Mouse (Mus musculus) thymus, adult 2 months (tissue): ENCODE data around the gene B4galnt2. TPM values are rescaled to one million over a fixed set of nuclear protein-coding genes. Genes with fewer than 3 reads are reported as not detected.
A peak's percentile ranks its signal among the peaks of the same experiment; 100 is the strongest.

ENCODE experiments used
- DNase-seq: peaks from one replicate; pipeline ENCODE4 v3.0.0; 2021
- H3K27ac ChIP-seq: fragments of 200-500 bp; 2 replicates; pipeline ENCODE4 v1.5.1; 2012; ENCODE audit warnings: low read length, control low read depth; ENCODE audit not compliant: control insufficient read depth, insufficient read depth
- H3K27me3 ChIP-seq: fragments of 200-500 bp; 2 replicates; pipeline ENCODE4 v1.6.1; 2012; ENCODE audit warnings: mild to moderate bottlenecking, low read length, moderate library complexity, mixed read lengths; ENCODE audit not compliant: control insufficient read depth, insufficient read depth
- H3K36me3 ChIP-seq: fragments of 200-500 bp; 2 replicates; pipeline ENCODE4 v1.6.1; 2012; ENCODE audit warnings: mild to moderate bottlenecking, low read length, moderate library complexity; ENCODE audit not compliant: control insufficient read depth, insufficient read depth
- H3K4me1 ChIP-seq: fragments of 200-500 bp; replicated peaks from 2 replicates; pipeline ENCODE4 v1.6.1; 2012; ENCODE audit warnings: low read length; ENCODE audit not compliant: control insufficient read depth, insufficient read depth
- H3K4me3 ChIP-seq: fragments of 200-500 bp; 2 replicates; pipeline ENCODE4 v1.5.1; 2012; ENCODE audit warnings: mild to moderate bottlenecking, low read length, control low read depth, moderate library complexity; ENCODE audit not compliant: control insufficient read depth, insufficient read depth
- CTCF ChIP-seq: fragments of 200-500 bp; IDR thresholded peaks from 2 replicates; pipeline ENCODE4 v1.5.1; 2012; ENCODE audit warnings: mild to moderate bottlenecking, control low read depth, low read length, moderate library complexity, borderline replicate concordance; ENCODE audit not compliant: control insufficient read depth, poor library complexity, insufficient read depth; ENCODE audit errors: extremely low read depth
- POLR2A ChIP-seq: fragments of 200-500 bp; IDR thresholded peaks from 2 replicates; pipeline ENCODE4 v1.6.1; 2012; ENCODE audit warnings: mild to moderate bottlenecking, low read length, control low read depth, moderate library complexity; ENCODE audit not compliant: control insufficient read depth, poor library complexity, insufficient read depth; ENCODE audit errors: extremely low read depth
- WGBS: fragments of 180-500 bp; shearing (Covaris S2); methylation state at CpG from one replicate; pipeline ENCODE4 v1.1.7; 2018; 5-methylcytosine and 5-hydroxymethylcytosine counted together
- polyA plus RNA-seq: library from polyadenylated mRNA; depleted of rRNA; stranded (reverse); fragments of >200 nt; gene quantifications from 2 replicates; pipeline ENCODE4 v1.2.3, GENCODE M21; 2012

Gene B4galnt2
- polyA plus RNA-seq, 1 experiment: not detected

DNA sequence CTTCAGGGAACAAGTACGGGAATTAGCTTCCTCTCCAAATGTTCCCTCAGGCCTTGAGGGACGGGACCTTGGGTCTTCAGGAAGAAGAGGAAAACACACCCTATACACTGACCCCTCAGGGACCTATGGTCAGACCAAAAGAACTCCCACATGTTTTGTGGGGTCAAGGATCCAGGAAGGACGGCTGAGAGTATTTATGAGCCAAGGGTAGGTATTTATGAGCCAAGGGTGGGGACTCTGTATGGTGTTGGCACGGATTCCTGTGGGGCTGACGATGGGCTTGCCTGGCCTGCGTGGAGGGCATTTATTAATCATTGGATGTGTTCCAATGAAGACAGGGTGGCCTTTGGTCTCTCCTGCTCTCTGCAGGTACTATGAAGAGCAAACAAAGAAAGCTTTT is 78.3 kb downstream of the B4galnt2 start:
- Histone ChIP-seq H3K27me3 (no peaks in the 10 kb centered on the region), H3K4me3 (no peak overlapping the region), H3K27ac (peak overlapping the region; percentile 97; the same call in 1 of the 2 replicates), H3K36me3 (peaks cover 37% of the 10 kb centered on the region), H3K4me1 (peaks cover 72% of the 10 kb centered on the region)
- no peak for TF ChIP-seq CTCF
- TF ChIP-seq POLR2A: no peak
- DNase-seq: no peak
- 90% methylated on average over 6 of the region's 6 CpGs for WGBS

DNA sequence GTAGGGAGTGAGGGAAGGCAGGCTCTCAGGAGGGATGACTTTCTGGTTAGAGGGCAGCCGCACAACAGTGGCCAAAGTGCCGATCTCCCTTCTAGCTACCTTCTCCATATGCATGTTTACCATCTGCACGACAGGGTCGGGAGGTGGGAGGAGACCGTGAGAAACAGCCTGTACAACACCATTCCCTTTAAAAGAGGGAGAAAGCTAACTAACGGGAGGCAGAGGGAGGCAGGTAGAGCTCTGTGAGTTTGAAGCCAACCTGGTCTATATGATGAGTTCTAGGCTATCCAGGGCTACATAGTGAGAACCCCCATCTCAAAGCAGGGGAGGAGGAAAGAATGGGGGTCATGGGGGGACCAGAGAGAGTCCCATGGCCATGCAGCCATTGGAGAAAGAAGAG is 78.9 kb downstream of the B4galnt2 start:
- DNase-seq: no peak
- peak overlapping the region; percentile 26 for H3K4me3 ChIP-seq
- peak overlapping the region; percentile 97 for H3K27ac ChIP-seq
- no peak for TF ChIP-seq CTCF
- no peak for TF ChIP-seq POLR2A
- peaks cover 78% of the 10 kb centered on the region for H3K4me1 ChIP-seq
- H3K36me3 ChIP-seq: peaks cover 37% of the 10 kb centered on the region
- WGBS: 22% methylated on average over 6 of the region's 6 CpGs
- no peaks in the 10 kb centered on the region for H3K27me3 ChIP-seq

GRCm38 (mm10) chr11:95834742-95835710 is 79.7 kb downstream of the B4galnt2 start:
- DNase-seq: peak; percentile 76
- TF ChIP-seq POLR2A (no peak), CTCF (no peak)
- peaks cover 37% of the 10 kb centered on the region for H3K36me3 ChIP-seq
- peak overlapping the region; percentile 26 for H3K4me3 ChIP-seq
- peak overlapping the region; percentile 97 for H3K27ac ChIP-seq
- H3K27me3 ChIP-seq: no peaks in the 10 kb centered on the region
- H3K4me1 ChIP-seq: peaks cover 84% of the 10 kb centered on the region
- 2% methylated on average over 15 of the region's 15 CpGs for WGBS

GRCm38 (mm10) chr11:95834143-95834667 is 80.5 kb downstream of the B4galnt2 start:
- no peaks in the 10 kb centered on the region for H3K27me3 ChIP-seq
- DNase-seq: peak; percentile 96
- peak overlapping the region; percentile 54 for H3K4me3 ChIP-seq
- H3K36me3 ChIP-seq: peaks cover 37% of the 10 kb centered on the region
- 3% methylated on average over 22 of the region's 22 CpGs for WGBS
- TF ChIP-seq CTCF: 0 out of 2 replicates have a peak, but pooled peaks have one; percentile 17
- TF ChIP-seq POLR2A: no peak; the same call in 1 of the 2 replicates
- H3K27ac ChIP-seq: peak overlapping the region; percentile 97
- peaks cover 89% of the 10 kb centered on the region for H3K4me1 ChIP-seq

DNA sequence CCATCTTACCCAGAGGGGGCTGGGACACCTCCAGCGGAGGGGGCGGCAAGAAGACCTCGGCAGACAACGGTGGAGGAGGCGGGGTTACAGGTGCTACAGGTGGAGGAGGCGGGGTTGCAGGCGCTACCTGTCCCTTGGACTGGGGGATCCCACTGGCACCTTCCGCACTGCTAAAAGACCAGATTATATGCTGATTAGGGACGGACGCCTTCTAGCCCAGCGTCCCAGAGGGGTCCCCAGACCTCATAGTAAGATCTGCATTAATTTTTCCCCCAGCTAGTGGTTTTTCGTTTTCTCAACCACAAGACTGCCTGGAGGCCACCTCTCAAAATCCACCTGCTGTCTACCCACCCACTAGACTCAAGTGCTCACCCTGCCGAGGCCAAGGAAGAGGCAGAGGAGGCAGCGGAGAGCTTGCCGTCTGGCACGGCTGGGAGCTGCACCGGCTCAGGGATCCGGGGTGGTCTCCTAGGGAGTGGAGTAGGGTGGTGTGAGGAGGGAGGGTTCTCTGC is 81.0 kb downstream of the B4galnt2 start:
- Histone ChIP-seq H3K36me3 (peaks cover 37% of the 10 kb centered on the region), H3K4me3 (peak overlapping the region; percentile 54), H3K4me1 (peaks cover 87% of the 10 kb centered on the region), H3K27me3 (no peaks in the 10 kb centered on the region), H3K27ac (peak overlapping the region; percentile 97)
- no peak for TF ChIP-seq CTCF
- TF ChIP-seq POLR2A: peak; percentile 73; the same call in 1 of the 2 replicates
- WGBS: 10% methylated on average over 18 of the region's 18 CpGs
- DNase-seq: peak; percentile 59

DNA sequence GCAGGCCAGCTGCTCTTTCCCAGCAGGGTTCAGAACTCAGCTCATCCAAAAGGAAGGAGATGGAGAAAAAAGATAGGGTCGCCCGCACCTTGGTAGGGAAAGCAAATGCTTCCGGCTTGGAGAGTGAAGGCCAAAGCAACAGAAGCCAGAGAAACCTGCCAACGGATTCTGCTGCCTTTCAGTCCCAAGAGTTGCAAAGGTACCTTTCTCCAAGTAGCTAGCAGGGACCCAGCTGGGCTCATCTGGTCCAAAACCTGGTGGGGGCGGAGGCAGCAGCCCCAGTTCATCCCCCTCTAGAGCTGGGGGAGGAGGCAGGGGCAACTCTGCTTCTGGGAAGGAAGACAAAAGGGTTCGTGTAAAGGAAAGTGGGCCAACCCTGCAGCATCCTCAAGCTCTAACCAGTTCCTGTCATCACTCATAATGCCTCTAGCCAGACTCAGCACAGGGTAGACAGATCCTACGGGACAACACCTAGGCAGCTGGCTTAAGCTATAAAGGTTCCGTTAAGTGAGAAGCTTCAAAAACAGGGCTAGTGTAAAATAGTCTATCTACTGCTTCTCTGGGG is 81.6 kb downstream of the B4galnt2 start:
- H3K4me3 ChIP-seq: peak overlapping the region; percentile 54
- peak; percentile 67 for DNase-seq
- no peaks in the 10 kb centered on the region for H3K27me3 ChIP-seq
- TF ChIP-seq CTCF (no peak), POLR2A (no peak)
- H3K27ac ChIP-seq: peak overlapping the region; percentile 97
- peaks cover 86% of the 10 kb centered on the region for H3K4me1 ChIP-seq
- 41% methylated on average over 8 of the region's 8 CpGs for WGBS
- H3K36me3 ChIP-seq: peaks cover 37% of the 10 kb centered on the region
